Mouse (Mus musculus): ENCODE measurements at regions not wholly inside any gene's neighbourhood (a gene's known extent, or its start where the extent isn't known, plus 50 kb on each side); places are given as distances from the start of the nearest gene placed in this dataset.

- no peak for DNase-seq (ENCODE audit: low spot score)
These were observed 95.5 kb downstream of the 1700017N19Rik start for GRCm38 (mm10) chr10:100685748-100686147.

- no peak for DNase-seq (ENCODE audit: low spot score)
These were observed 105.7 kb downstream of the 1700017N19Rik start for GRCm38 (mm10) chr10:100695944-100696343.

- DNase-seq (ENCODE audit: low spot score): no peak
These were observed 108.9 kb downstream of the 1700017N19Rik start for GRCm38 (mm10) chr10:100699206-100699605.

GRCm38 (mm10) chr10:100700281-100701205, 110.3 kb downstream of the 1700017N19Rik start:
- no peak for DNase-seq (ENCODE audit: low spot score)

GRCm38 (mm10) chr10:100701938-100702337, 111.7 kb downstream of the 1700017N19Rik start:
- DNase-seq (ENCODE audit: low spot score): no peak

GRCm38 (mm10) chr10:100716084-100716667, 125.9 kb downstream of the 1700017N19Rik start:
- DNase-seq (ENCODE audit: low spot score): no peak

- no peak for DNase-seq (ENCODE audit: low spot score)
These were observed 128.3 kb downstream of the 1700017N19Rik start for GRCm38 (mm10) chr10:100718574-100718973.

GRCm38 (mm10) chr10:100741269-100741668, 151.0 kb downstream of the 1700017N19Rik start:
- DNase-seq (ENCODE audit: low spot score): no peak

- peak; percentile 79 for DNase-seq (ENCODE audit: low spot score)
These were observed 151.8 kb downstream of the 1700017N19Rik start for GRCm38 (mm10) chr10:100742065-100742464.

GRCm38 (mm10) chr10:100746151-100746550, 155.9 kb downstream of the 1700017N19Rik start:
- DNase-seq (ENCODE audit: low spot score): no peak

GRCm38 (mm10) chr10:100754957-100755356, 164.7 kb downstream of the 1700017N19Rik start:
- no peak for DNase-seq (ENCODE audit: low spot score)

- DNase-seq (ENCODE audit: low spot score): no peak
These were observed 184.0 kb downstream of the 1700017N19Rik start for GRCm38 (mm10) chr10:100774252-100774651.

GRCm38 (mm10) chr10:100792166-100792565, 201.9 kb downstream of the 1700017N19Rik start:
- DNase-seq (ENCODE audit: low spot score): no peak

- no peak for DNase-seq (ENCODE audit: low spot score)
These were observed 202.3 kb downstream of the 1700017N19Rik start for GRCm38 (mm10) chr10:100792569-100792968.

- no peak for DNase-seq (ENCODE audit: low spot score)
These were observed 205.1 kb downstream of the 1700017N19Rik start for GRCm38 (mm10) chr10:100795215-100795972.

GRCm38 (mm10) chr10:100811639-100812038, 221.4 kb downstream of the 1700017N19Rik start:
- DNase-seq (ENCODE audit: low spot score): no peak

GRCm38 (mm10) chr10:100834794-100835193, 244.5 kb downstream of the 1700017N19Rik start:
- DNase-seq (ENCODE audit: low spot score): no peak

GRCm38 (mm10) chr10:100853213-100853612, 262.9 kb downstream of the 1700017N19Rik start:
- no peak for DNase-seq (ENCODE audit: low spot score)

- no peak for DNase-seq (ENCODE audit: low spot score)
These were observed 266.2 kb downstream of the 1700017N19Rik start for GRCm38 (mm10) chr10:100856509-100856908.

GRCm38 (mm10) chr10:100865501-100866181, 275.4 kb downstream of the 1700017N19Rik start:
- DNase-seq (ENCODE audit: low spot score): no peak

GRCm38 (mm10) chr10:100868360-100868916, 278.2 kb downstream of the 1700017N19Rik start:
- DNase-seq (ENCODE audit: low spot score): no peak

Measured in testis, postnatal 10 days (tissue).